Mouse (Mus musculus): Measurements from ENCODE around the gene Uqcr10. TPM values are rescaled to one million over a fixed set of nuclear protein-coding genes. Genes with fewer than 3 reads are reported as not detected.

Gene Uqcr10
- 607 and 868 TPM in 2 replicates for polyA plus RNA-seq (2012; rRNA removed)
- polyA plus RNA-seq (2014; fragmentation: Nextera tagmentation; extraction: Ambion mirVana): 681 and 756 TPM in 2 replicates

DNA sequence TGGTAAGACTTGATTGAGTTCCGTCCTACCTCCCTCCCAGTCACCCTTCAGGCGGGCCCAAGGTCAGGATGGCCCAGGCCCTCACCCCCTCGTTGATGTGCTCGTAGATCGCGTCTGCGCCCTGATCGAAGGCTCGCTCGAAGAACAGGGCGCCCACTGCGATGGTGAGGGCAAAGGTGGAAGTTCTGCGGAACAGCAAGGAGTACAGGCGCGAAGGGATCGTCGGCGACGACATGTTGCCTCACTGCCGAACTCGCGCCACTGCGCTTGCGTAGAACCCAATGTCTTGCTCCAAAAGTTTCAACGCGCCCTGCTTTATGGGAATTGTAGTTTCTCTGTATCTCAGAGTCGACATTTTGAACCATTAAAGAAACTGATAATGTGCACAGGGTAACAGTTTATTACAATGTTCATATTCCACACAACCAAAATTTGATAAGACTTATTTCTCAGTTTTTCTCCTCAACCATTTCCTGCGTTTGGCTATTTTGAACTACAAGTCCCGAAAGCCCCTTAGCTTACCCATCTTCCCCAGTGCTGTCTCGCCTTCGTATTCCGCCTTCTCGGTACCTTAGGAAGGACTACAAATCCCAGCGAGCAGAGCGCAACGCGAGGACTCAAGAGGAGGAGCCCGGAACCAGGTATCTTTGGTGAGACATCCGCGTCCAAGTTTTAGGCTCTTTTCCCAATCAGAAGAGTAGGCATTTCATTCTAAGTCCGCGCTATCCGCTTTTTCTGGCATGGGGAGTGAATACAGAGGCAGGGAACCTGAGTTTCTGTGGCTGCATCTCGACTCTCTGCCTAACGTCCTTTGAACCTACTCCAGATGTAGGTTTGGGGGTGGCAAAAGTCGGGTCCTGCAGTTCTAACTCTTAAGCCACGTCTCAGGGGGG lies at the start of gene Uqcr10, which contains the start of gene Zmat5:
TSS of gene Uqcr10 (minus strand) at position 271 of the 893 bp plus-strand sequence.
TSS of gene Zmat5 (plus strand) at position 607 of the 893 bp plus-strand sequence.
- Histone ChIP-seq H3K27ac (replicated peaks; ENCODE audit: low read depth, low read length) (no peak within 1 kb of the TSS), H3K9me3 (ENCODE audit: control insufficient read depth, low read length) (no peaks in the 10 kb centered on the region), H3K27me3 (ENCODE audit: control insufficient read depth, insufficient read depth, low read length) (no peaks in the 10 kb centered on the region), H3K4me2 (replicated peaks; ENCODE audit: low read depth, low read length, severe bottlenecking) (peak within 1 kb of the TSS; percentile 82), H3K4me1 (ENCODE audit: control insufficient read depth, insufficient read depth, low read length) (peaks cover 10% of the 10 kb centered on the region), H3K36me3 (ENCODE audit: control insufficient read depth, insufficient read depth, low read length) (peaks cover 20% of the 10 kb centered on the region), H3K4me3 (replicated peaks; ENCODE audit: low read length) (peak within 1 kb of the TSS; percentile 85), H3K9ac (ENCODE audit: low read depth, low read length, severe bottlenecking) (peak within 1 kb of the TSS; percentile 84)
- whole genome bisulfite sequencing: 0% methylated on average over 47 of the region's 47 CpGs
- TF ChIP-seq POLR2A (IDR thresholded peaks at IDR 0.05; ENCODE audit: borderline replicate concordance, extremely low read depth, insufficient read depth, insufficient read length): peak; percentile 89; the same call in 1 of the 2 replicates
- DNase-seq (ENCODE audit: low spot score) (peak; percentile 94), ATAC-seq (ENCODE audit: low FRiP score, low read depth) (peak; percentile 95)

DNA sequence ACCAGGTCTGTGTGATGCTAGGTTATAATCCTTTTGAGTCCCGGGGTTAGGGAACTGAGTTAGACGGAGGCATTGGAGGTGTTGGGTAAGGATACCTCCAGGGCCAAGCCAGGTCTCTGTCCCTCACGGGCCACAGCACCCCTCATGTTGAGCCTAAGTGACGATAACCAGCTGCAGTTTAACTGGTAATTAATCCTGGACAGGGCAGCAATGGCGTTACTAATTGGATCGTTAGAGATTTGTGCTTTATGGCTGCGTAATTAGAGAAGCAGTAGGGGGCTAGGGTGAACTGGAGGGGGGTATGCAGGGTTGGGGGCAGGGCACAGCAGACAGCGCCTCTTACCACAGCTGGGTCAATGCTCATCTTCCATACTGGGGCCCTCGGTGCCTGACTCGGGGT lies 48.7 kb upstream of the Uqcr10 start:
- H3K27ac ChIP-seq (replicated peaks; ENCODE audit: low read depth, low read length): no peak overlapping the region
- no peak for DNase-seq (ENCODE audit: low spot score)
- no peak for ATAC-seq (ENCODE audit: low FRiP score, low read depth)
- no peak overlapping the region for H3K9ac ChIP-seq (ENCODE audit: low read depth, low read length, severe bottlenecking)
- no peak for TF ChIP-seq POLR2A (IDR thresholded peaks at IDR 0.05; ENCODE audit: borderline replicate concordance, extremely low read depth, insufficient read depth, insufficient read length)
- 18% methylated on average over 10 of the region's 10 CpGs for WGBS
- H3K4me1 ChIP-seq (ENCODE audit: control insufficient read depth, insufficient read depth, low read length): no peaks in the 10 kb centered on the region
- no peak overlapping the region for H3K4me2 ChIP-seq (replicated peaks; ENCODE audit: low read depth, low read length, severe bottlenecking)
- peaks cover 3% of the 10 kb centered on the region; the same call in 1 of the 2 replicates for H3K9me3 ChIP-seq (ENCODE audit: control insufficient read depth, low read length)
- H3K4me3 ChIP-seq (replicated peaks; ENCODE audit: low read length): no peak overlapping the region
- H3K27me3 ChIP-seq (ENCODE audit: control insufficient read depth, insufficient read depth, low read length): peaks cover 27% of the 10 kb centered on the region
- H3K36me3 ChIP-seq (ENCODE audit: control insufficient read depth, insufficient read depth, low read length): no peaks in the 10 kb centered on the region

DNA sequence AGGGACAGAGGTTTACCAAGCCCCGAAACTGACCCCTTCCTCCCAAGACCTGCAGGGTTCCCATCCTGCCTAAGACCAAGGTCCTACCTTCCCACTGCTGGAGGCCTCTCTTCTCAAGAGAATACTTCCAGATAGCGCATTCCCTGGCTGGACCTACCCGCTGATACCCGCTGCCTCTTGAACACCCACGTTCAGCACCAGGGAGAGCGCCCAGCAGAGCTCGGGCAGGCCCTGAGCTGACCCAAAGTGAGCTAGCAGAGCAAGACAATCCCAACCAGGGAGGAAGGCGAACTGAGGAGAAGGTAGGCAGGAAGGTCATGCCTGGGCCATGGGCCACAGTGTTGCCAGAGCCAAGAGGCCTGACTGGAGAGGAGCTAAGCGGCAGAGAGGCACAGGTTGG lies 46.1 kb upstream of the Uqcr10 start:
- H3K36me3 ChIP-seq (ENCODE audit: control insufficient read depth, insufficient read depth, low read length): no peaks in the 10 kb centered on the region
- H3K27me3 ChIP-seq (ENCODE audit: control insufficient read depth, insufficient read depth, low read length): peaks cover 50% of the 10 kb centered on the region
- H3K27ac ChIP-seq (replicated peaks; ENCODE audit: low read depth, low read length): no peak overlapping the region
- DNase-seq (ENCODE audit: low spot score) (peak; percentile 80), ATAC-seq (ENCODE audit: low FRiP score, low read depth) (0 out of 2 replicates have a peak, but pooled peaks have one; percentile 44)
- no peak overlapping the region for H3K4me2 ChIP-seq (replicated peaks; ENCODE audit: low read depth, low read length, severe bottlenecking)
- H3K4me1 ChIP-seq (ENCODE audit: control insufficient read depth, insufficient read depth, low read length): peaks cover 5% of the 10 kb centered on the region; the same call in 1 of the 2 replicates
- H3K4me3 ChIP-seq (replicated peaks; ENCODE audit: low read length): no peak overlapping the region
- no peak for TF ChIP-seq POLR2A (IDR thresholded peaks at IDR 0.05; ENCODE audit: borderline replicate concordance, extremely low read depth, insufficient read depth, insufficient read length)
- H3K9me3 ChIP-seq (ENCODE audit: control insufficient read depth, low read length): peaks cover 3% of the 10 kb centered on the region; the same call in 1 of the 2 replicates
- whole genome bisulfite sequencing: 3% methylated on average over 9 of the region's 9 CpGs
- H3K9ac ChIP-seq (ENCODE audit: low read depth, low read length, severe bottlenecking): no peak overlapping the region

DNA sequence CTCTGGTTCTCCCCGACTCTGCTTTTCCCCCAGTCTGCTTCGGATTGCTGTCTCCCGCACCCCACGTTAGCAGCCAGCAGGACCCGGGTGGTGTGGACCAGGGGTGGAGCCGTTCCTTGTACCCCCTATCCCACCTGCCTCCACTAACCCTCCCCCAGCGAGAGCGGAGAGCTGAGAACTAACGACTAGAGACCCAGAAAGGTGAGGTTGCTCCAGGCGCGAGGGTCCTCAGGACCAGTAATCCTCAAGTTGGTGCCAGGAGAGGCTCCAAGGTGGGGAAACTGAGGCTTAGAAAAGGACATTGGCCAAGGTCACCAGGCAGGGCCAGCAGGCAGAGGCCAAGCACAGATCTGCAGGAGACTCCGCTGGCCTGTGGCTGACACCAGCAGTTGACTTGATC lies 43.1 kb upstream of the Uqcr10 start:
- no peak for TF ChIP-seq POLR2A (IDR thresholded peaks at IDR 0.05; ENCODE audit: borderline replicate concordance, extremely low read depth, insufficient read depth, insufficient read length)
- no peak overlapping the region for H3K27ac ChIP-seq (replicated peaks; ENCODE audit: low read depth, low read length)
- no peak overlapping the region for H3K9ac ChIP-seq (ENCODE audit: low read depth, low read length, severe bottlenecking)
- peak overlapping the region; percentile 95 for H3K4me2 ChIP-seq (replicated peaks; ENCODE audit: low read depth, low read length, severe bottlenecking)
- WGBS: 2% methylated on average over 12 of the region's 12 CpGs
- H3K36me3 ChIP-seq (ENCODE audit: control insufficient read depth, insufficient read depth, low read length): no peaks in the 10 kb centered on the region
- peaks cover 66% of the 10 kb centered on the region for H3K27me3 ChIP-seq (ENCODE audit: control insufficient read depth, insufficient read depth, low read length)
- H3K4me3 ChIP-seq (replicated peaks; ENCODE audit: low read length): peak overlapping the region; percentile 47
- no peak for DNase-seq (ENCODE audit: low spot score)
- no peaks in the 10 kb centered on the region for H3K9me3 ChIP-seq (ENCODE audit: control insufficient read depth, low read length)
- ATAC-seq (ENCODE audit: low FRiP score, low read depth): no peak
- H3K4me1 ChIP-seq (ENCODE audit: control insufficient read depth, insufficient read depth, low read length): peaks cover 5% of the 10 kb centered on the region; the same call in 1 of the 2 replicates

DNA sequence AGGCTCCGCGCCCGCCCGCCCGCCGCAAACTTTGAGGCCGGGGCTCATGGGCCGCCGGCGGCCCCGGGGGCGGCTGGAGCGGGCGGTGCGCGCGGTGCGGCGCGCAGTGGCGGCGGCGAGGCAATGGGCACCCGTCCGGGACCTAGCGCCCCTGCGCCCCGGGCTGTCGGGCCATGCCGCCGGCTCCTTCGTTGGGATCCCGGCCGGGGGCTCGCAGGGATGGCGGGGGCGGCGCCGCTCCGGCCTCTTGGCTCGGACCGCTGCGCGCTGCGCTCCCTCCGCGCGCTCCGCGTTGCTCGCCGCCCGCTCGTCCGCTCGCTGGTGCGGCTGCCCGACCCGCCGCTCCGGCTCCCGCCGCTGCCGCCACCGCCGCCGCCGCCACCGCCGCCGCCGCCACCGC lies 42.6 kb upstream of the Uqcr10 start, which contains the start of gene Cabp7:
TSS of gene Cabp7 (minus strand) at position 46 of the 400 bp plus-strand sequence.
- peak within 1 kb of the TSS; percentile 31; the same call in 1 of the 2 replicates for H3K9ac ChIP-seq (ENCODE audit: low read depth, low read length, severe bottlenecking)
- H3K27ac ChIP-seq (replicated peaks; ENCODE audit: low read depth, low read length): no peak within 1 kb of the TSS
- H3K4me3 ChIP-seq (replicated peaks; ENCODE audit: low read length): peak within 1 kb of the TSS; percentile 47
- peaks cover 5% of the 10 kb centered on the region; the same call in 1 of the 2 replicates for H3K4me1 ChIP-seq (ENCODE audit: control insufficient read depth, insufficient read depth, low read length)
- H3K36me3 ChIP-seq (ENCODE audit: control insufficient read depth, insufficient read depth, low read length): no peaks in the 10 kb centered on the region
- 0% methylated on average over 1 of the region's 73 CpGs for WGBS
- H3K9me3 ChIP-seq (ENCODE audit: control insufficient read depth, low read length): no peaks in the 10 kb centered on the region
- no peak for DNase-seq (ENCODE audit: low spot score)
- peaks cover 66% of the 10 kb centered on the region for H3K27me3 ChIP-seq (ENCODE audit: control insufficient read depth, insufficient read depth, low read length)
- ATAC-seq (ENCODE audit: low FRiP score, low read depth): no peak
- H3K4me2 ChIP-seq (replicated peaks; ENCODE audit: low read depth, low read length, severe bottlenecking): peak within 1 kb of the TSS; percentile 95
- no peak for TF ChIP-seq POLR2A (IDR thresholded peaks at IDR 0.05; ENCODE audit: borderline replicate concordance, extremely low read depth, insufficient read depth, insufficient read length)
